Mouse (Mus musculus): ENCODE data around the gene Cyb5d1.

Gene Cyb5d1

GRCm38 (mm10) chr11:69357690-69358089 is 37.7 kb downstream of the Cyb5d1 start:
- no peak for DNase-seq

DNA sequence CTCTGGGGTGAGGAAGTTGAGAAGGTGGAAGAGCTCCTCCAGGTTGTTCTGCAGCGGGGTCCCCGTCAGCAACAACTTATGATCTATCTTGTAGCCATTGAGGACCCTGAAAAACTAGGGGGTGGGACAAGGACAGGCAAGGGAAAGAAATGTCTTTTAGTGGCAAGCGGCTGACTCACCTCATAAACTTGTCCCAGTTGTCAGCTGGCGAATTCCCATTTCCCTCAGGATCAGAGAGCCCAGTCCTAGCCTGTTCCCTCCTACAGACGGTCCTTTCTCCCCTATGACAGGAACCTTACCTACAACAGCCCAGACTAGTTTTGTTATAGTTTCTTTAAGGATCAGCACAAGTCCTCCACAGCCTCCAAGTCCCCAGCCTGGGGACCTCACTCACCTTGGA is 38.9 kb downstream of the Cyb5d1 start:
- no peak for DNase-seq

DNA sequence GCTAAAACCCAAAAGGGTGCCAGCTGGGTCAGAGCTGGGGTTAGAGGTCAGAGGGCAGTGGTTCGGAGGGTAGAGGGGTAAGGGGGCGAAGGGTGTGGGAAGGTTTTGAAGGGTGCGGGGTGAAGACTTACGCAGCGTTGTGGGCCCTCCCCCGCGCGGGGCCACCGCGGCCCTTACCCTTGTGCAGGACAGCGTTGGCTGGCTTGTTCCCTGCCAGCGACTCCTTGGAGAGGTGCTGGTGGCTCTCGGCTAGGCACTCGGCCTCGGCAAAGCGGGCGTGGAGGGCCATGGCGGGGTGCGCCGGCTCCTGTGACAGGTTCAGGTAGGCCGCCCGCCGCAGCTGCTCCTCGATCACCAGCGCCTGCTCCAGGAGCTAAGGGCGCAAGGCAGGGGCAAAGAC is 49.0 kb downstream of the Cyb5d1 start:
- no peak for DNase-seq
